Mouse (Mus musculus): ENCODE data around the gene Qtrt1.
"Not testable (repeated sequence)": the region's sequence is repeated elsewhere in the genome, so short reads cannot be mapped to it uniquely, and the experiment has no call there.

The Qtrt1 gene

GRCm38 (mm10) chr9:21453003-21453402, 41.4 kb downstream of the Qtrt1 start:
- DNase-seq = no peak

DNA sequence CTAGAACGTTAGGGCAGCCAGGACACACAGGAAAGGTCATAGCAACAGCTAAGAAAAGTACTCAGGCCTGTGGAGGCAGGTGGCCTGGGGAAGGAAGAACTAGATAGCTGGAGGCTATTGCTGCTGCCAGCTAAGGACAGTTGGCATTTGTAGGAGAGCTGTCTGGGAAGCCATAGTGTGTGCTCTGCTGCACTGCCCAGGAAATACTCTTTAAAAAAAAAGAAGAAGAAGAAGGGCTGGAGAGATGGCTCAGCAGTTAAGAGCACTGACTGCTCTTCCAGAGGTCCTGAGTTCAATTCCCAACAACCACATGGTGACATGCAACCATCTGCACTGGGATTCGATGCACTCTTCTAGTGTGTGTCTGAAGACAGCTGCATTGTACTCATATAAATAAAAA, 41.8 kb downstream of the Qtrt1 start:
- no peak for DNase-seq

GRCm38 (mm10) chr9:21454556-21454955, 42.9 kb downstream of the Qtrt1 start:
- no peak for DNase-seq

DNA sequence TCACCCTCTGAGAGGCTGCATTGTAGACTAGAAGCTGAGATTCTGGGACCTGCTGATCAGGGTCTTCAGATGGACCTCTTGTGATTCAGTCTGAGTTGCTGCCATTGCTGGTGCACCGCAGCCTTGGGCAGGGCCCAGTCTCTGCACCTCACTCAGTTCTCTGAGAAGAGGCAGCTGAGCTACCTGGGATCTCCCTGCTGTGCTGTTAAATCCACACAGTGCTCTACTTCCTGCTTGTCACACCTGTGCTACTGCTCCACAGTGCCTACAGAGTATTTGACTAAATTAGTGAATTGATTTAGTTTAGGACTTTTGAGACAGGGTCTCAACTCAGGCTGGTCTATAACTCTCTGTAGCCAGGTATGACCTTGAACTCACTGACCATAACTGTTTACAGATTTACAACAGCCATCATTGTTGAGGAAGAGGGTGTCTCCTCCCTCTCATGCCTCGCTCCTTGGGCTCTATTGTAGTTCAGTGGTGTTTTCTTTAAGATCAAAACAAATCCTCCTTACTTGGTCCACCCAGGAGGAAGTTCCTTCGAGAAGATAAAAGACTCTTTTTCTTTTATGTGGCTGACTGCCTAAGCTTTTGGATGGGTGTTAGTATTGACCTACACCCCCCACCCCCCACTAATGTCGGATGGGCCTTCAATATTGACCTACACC, 43.6 kb downstream of the Qtrt1 start:
- DNase-seq = no peak

GRCm38 (mm10) chr9:21456246-21456929, 44.8 kb downstream of the Qtrt1 start:
- DNase-seq = no peak

- DNase-seq = no peak
These were observed 45.4 kb downstream of the Qtrt1 start for GRCm38 (mm10) chr9:21456930-21457634.

- peak; percentile 19 for DNase-seq
These were observed 47.2 kb downstream of the Qtrt1 start for GRCm38 (mm10) chr9:21458821-21459220.

GRCm38 (mm10) chr9:21460400-21460940, 48.8 kb downstream of the Qtrt1 start:
- peak; percentile 28 for DNase-seq

- DNase-seq = peak; percentile 58
These were observed 51.5 kb downstream of the Qtrt1 start for GRCm38 (mm10) chr9:21463138-21463590.

- no peak for DNase-seq
These were observed 52.3 kb downstream of the Qtrt1 start for GRCm38 (mm10) chr9:21463766-21464564.

DNA sequence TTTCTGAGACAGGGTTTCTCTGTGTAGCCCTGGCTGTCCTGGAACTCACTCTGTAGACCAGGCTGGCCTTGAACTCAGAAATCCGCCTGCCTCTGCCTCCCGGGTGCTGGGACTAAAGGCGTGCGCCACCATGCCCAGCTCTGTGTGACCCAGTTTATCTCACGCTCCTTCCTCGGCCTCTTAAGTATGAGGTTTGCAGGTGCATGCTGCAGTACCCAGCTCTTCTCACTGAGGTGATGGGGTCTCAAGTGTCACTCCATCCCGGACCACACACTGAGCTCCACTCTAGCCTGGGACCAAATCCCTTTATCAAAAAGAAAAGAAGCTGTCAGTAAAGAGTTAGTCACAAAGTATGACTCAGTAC, 52.9 kb downstream of the Qtrt1 start:
- DNase-seq = not testable (repeated sequence)

DNA sequence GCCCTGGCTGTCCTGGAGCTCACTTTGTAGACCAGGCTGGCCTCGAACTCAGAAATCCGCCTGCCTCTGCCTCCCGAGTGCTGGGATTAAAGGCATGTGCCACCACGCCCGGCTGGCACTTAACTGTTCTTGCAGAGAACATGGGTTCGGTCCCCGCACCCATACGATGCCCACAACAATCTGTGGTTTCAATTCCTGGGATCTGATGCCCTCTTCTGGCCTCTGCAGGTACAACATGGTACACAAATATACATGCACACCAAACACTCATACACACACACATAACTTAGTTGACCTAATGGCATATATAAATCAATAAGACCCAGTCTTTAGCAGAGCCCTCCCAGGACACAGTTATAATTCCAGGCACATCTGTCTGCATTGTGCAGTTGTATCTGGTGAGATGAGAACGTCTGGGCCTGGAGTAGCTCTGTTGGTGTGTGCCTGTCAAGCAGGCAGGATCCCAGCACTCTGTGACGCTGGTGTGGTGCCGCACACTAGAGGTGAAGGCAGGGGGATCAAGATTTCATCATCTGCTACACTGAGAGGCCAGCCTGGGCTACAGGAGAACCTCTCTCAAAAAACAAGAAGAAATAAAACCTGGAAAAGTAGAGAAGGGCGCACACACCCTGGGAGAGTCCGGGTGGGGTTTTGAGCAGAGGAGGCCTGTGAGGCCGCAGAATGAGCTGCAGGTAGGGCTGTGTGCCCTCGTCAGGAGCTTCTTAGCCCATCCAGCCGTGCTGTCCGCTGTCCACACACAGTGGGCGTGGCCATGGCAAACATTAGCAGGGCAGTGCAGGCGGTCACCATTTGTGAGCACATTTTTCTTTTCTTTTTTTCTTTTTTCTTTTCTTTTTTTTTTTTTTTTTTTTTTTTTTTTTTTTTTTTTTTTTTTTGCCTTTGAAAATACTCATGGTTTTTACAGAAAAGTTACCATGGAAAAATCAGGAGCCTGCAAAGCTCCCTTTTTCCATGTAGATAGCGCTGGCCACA, 57.7 kb downstream of the Qtrt1 start:
- DNase-seq = peak; percentile 77
